Mouse (Mus musculus) bone marrow macrophage, adult 2 months (primary cell): Measurements from ENCODE around the gene Sestd1.

Source experiments
- CTCF ChIP-seq: IDR thresholded peaks from 2 replicates; pipeline ENCODE4 v1.5.1; 2012; ENCODE audit warnings: low read depth, mild to moderate bottlenecking, low read length, moderate library complexity
- POLR2A ChIP-seq: IDR thresholded peaks from 2 replicates; pipeline ENCODE4 v1.6.1; 2012; ENCODE audit warnings: mild to moderate bottlenecking, low read depth, low read length, borderline replicate concordance

GRCm38 (mm10) chr2:77154080-77154479 is 126.3 kb downstream of the Sestd1 start:
- no peak for TF ChIP-seq CTCF
- TF ChIP-seq POLR2A: no peak
